Mouse (Mus musculus) gastrocnemius, postnatal 25 days (tissue): ENCODE measurements around the gene Zcchc17. TPM values are rescaled to one million over a fixed set of nuclear protein-coding genes. Genes with fewer than 3 reads are reported as not detected.
A peak's percentile ranks its signal among the peaks of the same experiment; 100 is the strongest.

Experiments
- DNase-seq: peaks from one replicate; pipeline ENCODE4 v3.0.0; 2022
- total RNA-seq, 2 experiments: library from RNA; stranded (reverse); gene quantifications; 1 replicate in 1 of 2; 2 replicates in 1 of 2; pipeline ENCODE4 v1.2.3; 2021

Zcchc17 gene
- total RNA-seq, 2 experiments from 2014 or later, result 36.1 to 37.7 TPM

- no peak for DNase-seq
These were observed 75.9 kb downstream of the Zcchc17 start for GRCm38 (mm10) chr4:130283826-130284225.

GRCm38 (mm10) chr4:130282856-130283255, 76.9 kb downstream of the Zcchc17 start:
- DNase-seq, result no peak

- DNase-seq, result no peak
These were observed 80.6 kb downstream of the Zcchc17 start, which contains the start of gene Serinc2 for GRCm38 (mm10) chr4:130279105-130279504. Gene Serinc2, minus strand, starts transcription at chr4:130279205.

- DNase-seq, result no peak
These were observed 83.1 kb downstream of the Zcchc17 start for GRCm38 (mm10) chr4:130276573-130277176.

GRCm38 (mm10) chr4:130275823-130276105, 84.0 kb downstream of the Zcchc17 start:
- DNase-seq, result no peak

GRCm38 (mm10) chr4:130275016-130275822, 84.5 kb downstream of the Zcchc17 start:
- DNase-seq, result peak; percentile 52

GRCm38 (mm10) chr4:130274346-130275015, 85.3 kb downstream of the Zcchc17 start:
- DNase-seq, result no peak

GRCm38 (mm10) chr4:130273698-130274345, 85.9 kb downstream of the Zcchc17 start:
- DNase-seq, result no peak

GRCm38 (mm10) chr4:130270611-130271347, 89.0 kb downstream of the Zcchc17 start:
- DNase-seq, result no peak

- DNase-seq, result no peak
These were observed 89.7 kb downstream of the Zcchc17 start for GRCm38 (mm10) chr4:130270089-130270488.

- no peak for DNase-seq
These were observed 91.0 kb downstream of the Zcchc17 start for GRCm38 (mm10) chr4:130268736-130269135.

- no peak for DNase-seq
These were observed 92.7 kb downstream of the Zcchc17 start for GRCm38 (mm10) chr4:130267069-130267468.

GRCm38 (mm10) chr4:130266601-130267000, 93.1 kb downstream of the Zcchc17 start:
- DNase-seq, result no peak

Other genes with a start within 250 kb of the Zcchc17 start
- not detected for gene Hcrtr1, start 220.6 kb downstream of the Zcchc17 start, total RNA-seq
- 10 to 100 TPM; 23.7 to 31.5 TPM for gene Tinagl1, start 184.8 kb downstream of the Zcchc17 start, total RNA-seq
- gene Gm853, start 137.5 kb downstream of the Zcchc17 start, total RNA-seq, result not detected
- gene Serinc2, start 80.7 kb downstream of the Zcchc17 start, total RNA-seq, result 10 to 100 TPM; 52.0 to 64.1 TPM
- gene Fabp3, start 51.3 kb downstream of the Zcchc17 start, total RNA-seq, result 1,000 to 10,000 TPM in 1 of 2 experiments, 100 to 1,000 TPM in 1; 646 to 1,026 TPM
- not detected for gene Gm10570, start 51.3 kb downstream of the Zcchc17 start, total RNA-seq
- 10 to 100 TPM; 10.9 to 11.2 TPM for gene Snrnp40, start 189 bp upstream of the Zcchc17 start, total RNA-seq
- gene Nkain1, start 214.2 kb upstream of the Zcchc17 start, total RNA-seq, result 10 to 100 TPM in 1 of 2 experiments, 1 to 10 TPM in 1; 6.7 to 15.0 TPM